Comparison of ENCODE assay signal across 23 mouse cellular contexts in the genomic region with DNA sequence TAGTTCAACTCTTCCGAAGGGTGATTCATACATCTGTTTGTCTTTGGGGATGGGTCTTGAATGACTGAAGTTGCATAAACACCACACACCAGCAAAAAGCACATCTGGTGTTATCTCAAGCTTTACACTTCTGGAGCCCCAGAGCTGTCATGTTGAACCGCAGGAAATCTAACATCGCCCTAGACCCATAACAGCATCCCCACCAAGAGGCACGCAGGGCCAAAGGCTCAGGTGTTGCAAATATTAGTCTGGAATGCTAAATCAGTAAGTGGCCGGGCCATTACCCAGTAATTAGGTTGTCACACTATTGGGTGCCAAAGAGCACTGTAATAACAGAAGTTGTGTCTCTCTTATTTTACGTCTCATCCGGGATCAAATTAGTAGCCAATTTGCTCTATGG. TPM values are rescaled to one million over a fixed set of nuclear protein-coding genes. Genes with fewer than 3 reads are reported as not detected.
A peak's percentile ranks its signal among the peaks of the same experiment; 100 is the strongest.
DNase-seq lines count a peak whose midpoint lies in the region; ATAC-seq lines count a peak whose summit lies in the region.
"Had no signal": no experiment of that assay in that cellular context is flagged by ENCODE, and none has a peak within 500 bp of the region (broad histone marks: within the 10 kb centered on the region; RNA-seq: fewer than 3 reads in every experiment).

No protein-coding gene starts in this region.

- no peaks in the 10 kb centered on the region for H3K9me3 ChIP-seq in midbrain, embryonic 13.5 days
- no peaks in the 10 kb centered on the region for H3K9me3 ChIP-seq in midbrain, embryonic 16.5 days (replicated peaks; ENCODE audit: control insufficient read depth, low read length, poor library complexity, severe bottlenecking)
- no peaks in the 10 kb centered on the region for H3K9me3 ChIP-seq in hindbrain, embryonic 14.5 days (ENCODE audit: control insufficient read depth, low read length)
- H3K9me3 ChIP-seq in neural tube, embryonic 13.5 days = no peaks in the 10 kb centered on the region
- H3K9me3 ChIP-seq: embryonic facial prominence, embryonic 15.5 days; forebrain, embryonic 10.5 days; heart, embryonic 15.5 days had no signal

- H3K9ac ChIP-seq in midbrain, embryonic 13.5 days (replicated peaks) = no peak overlapping the region
- no peak overlapping the region for H3K9ac ChIP-seq in midbrain, embryonic 16.5 days (ENCODE audit: low read depth, low read length)
- no peak overlapping the region for H3K9ac ChIP-seq in hindbrain, embryonic 14.5 days
- no peak overlapping the region for H3K9ac ChIP-seq in neural tube, embryonic 13.5 days
- H3K9ac ChIP-seq: embryonic facial prominence, embryonic 15.5 days; heart, embryonic 15.5 days had no signal

- H3K4me2 ChIP-seq in midbrain, embryonic 13.5 days (replicated peaks) = no peak overlapping the region
- no peak overlapping the region for H3K4me2 ChIP-seq in midbrain, embryonic 16.5 days (ENCODE audit: low read length)
- no peak overlapping the region for H3K4me2 ChIP-seq in hindbrain, embryonic 14.5 days (replicated peaks)
- H3K4me2 ChIP-seq in neural tube, embryonic 13.5 days = no peak overlapping the region
- H3K4me2 ChIP-seq: embryonic facial prominence, embryonic 15.5 days; heart, embryonic 11.5 days; heart, embryonic 15.5 days had no signal

- ATAC-seq in midbrain, embryonic 13.5 days = peak; percentile 40; the same call in 1 of the 2 replicates
- ATAC-seq in midbrain, embryonic 16.5 days = no peak
- ATAC-seq in hindbrain, embryonic 14.5 days (ENCODE audit: low FRiP score) = peak; percentile 49; the same call in 1 of the 2 replicates
- peak; percentile 60 for ATAC-seq in neural tube, embryonic 13.5 days (ENCODE audit: low read depth)
- ATAC-seq: activated CD4-positive, CD25-positive, alpha-beta regulatory T cell, adult 4 months; forebrain, embryonic 14.5 days; Patski had no signal

- H3K27ac ChIP-seq in midbrain, embryonic 13.5 days = no peak overlapping the region
- no peak overlapping the region for H3K27ac ChIP-seq in midbrain, embryonic 16.5 days (ENCODE audit: low read length)
- H3K27ac ChIP-seq in hindbrain, embryonic 14.5 days = peak overlapping the region; percentile 39; the same call in 1 of the 2 replicates
- peak overlapping the region; percentile 80 for H3K27ac ChIP-seq in neural tube, embryonic 13.5 days (replicated peaks)
- H3K27ac ChIP-seq: forebrain, embryonic 10.5 days; heart, embryonic 15.5 days had no signal

- no peak for DNase-seq in hindbrain, embryonic 14.5 days (ENCODE audit: low spot score)
- no peak for DNase-seq in right cerebral cortex, adult 18-20 months
- DNase-seq in adrenal gland, postnatal 25 days = no peak
- DNase-seq: adrenal gland, adult 2 months; adrenal gland, postnatal 36 days; cerebellum, adult 2 months; cerebellum, postnatal 14 days; embryo, embryonic 11 days; gastrocnemius, postnatal 10 days; heart, adult 18-20 months; heart, postnatal 14 days had no signal

- H3K36me3 ChIP-seq in midbrain, embryonic 13.5 days = no peaks in the 10 kb centered on the region
- no peaks in the 10 kb centered on the region for H3K36me3 ChIP-seq in midbrain, embryonic 16.5 days (ENCODE audit: control insufficient read depth, insufficient read depth, low read length)
- H3K36me3 ChIP-seq in hindbrain, embryonic 14.5 days (replicated peaks; ENCODE audit: control insufficient read depth, insufficient read depth) = no peaks in the 10 kb centered on the region
- no peaks in the 10 kb centered on the region for H3K36me3 ChIP-seq in neural tube, embryonic 13.5 days
- H3K36me3 ChIP-seq: forebrain, embryonic 10.5 days had no signal

- peaks cover 7% of the 10 kb centered on the region for H3K4me1 ChIP-seq in midbrain, embryonic 13.5 days (replicated peaks)
- H3K4me1 ChIP-seq in midbrain, embryonic 16.5 days (ENCODE audit: control insufficient read depth, insufficient read depth, low read length) = 0 out of 2 replicates have a peak, but pooled peaks cover 3% of the 10 kb centered on the region
- H3K4me1 ChIP-seq in hindbrain, embryonic 14.5 days (replicated peaks; ENCODE audit: control insufficient read depth, insufficient read depth, low read length) = peaks cover 8% of the 10 kb centered on the region
- H3K4me1 ChIP-seq in neural tube, embryonic 13.5 days (replicated peaks) = peaks cover 31% of the 10 kb centered on the region

- H3K4me3 ChIP-seq in midbrain, embryonic 13.5 days (replicated peaks) = no peak overlapping the region
- H3K4me3 ChIP-seq in midbrain, embryonic 16.5 days (ENCODE audit: low read depth, low read length) = no peak overlapping the region
- H3K4me3 ChIP-seq in hindbrain, embryonic 14.5 days (replicated peaks; ENCODE audit: low read length) = no peak overlapping the region
- no peak overlapping the region for H3K4me3 ChIP-seq in neural tube, embryonic 13.5 days
- H3K4me3 ChIP-seq: embryonic facial prominence, embryonic 15.5 days; erythroblast, embryonic 14.5 days; forebrain, embryonic 10.5 days; heart, embryonic 15.5 days had no signal

- no peaks in the 10 kb centered on the region for H3K27me3 ChIP-seq in midbrain, embryonic 13.5 days
- no peaks in the 10 kb centered on the region for H3K27me3 ChIP-seq in midbrain, embryonic 16.5 days (ENCODE audit: control insufficient read depth, insufficient read depth, low read depth, low read length)
- H3K27me3 ChIP-seq in hindbrain, embryonic 14.5 days (ENCODE audit: control insufficient read depth, insufficient read depth, low read length) = no peaks in the 10 kb centered on the region
- no peaks in the 10 kb centered on the region for H3K27me3 ChIP-seq in neural tube, embryonic 13.5 days
- H3K27me3 ChIP-seq: CH12.LX; embryonic facial prominence, embryonic 15.5 days; heart, embryonic 15.5 days; Patski had no signal

- 76% methylated on average over 7 of the region's 7 CpGs for WGBS in midbrain, embryonic 13.5 days
- WGBS in midbrain, embryonic 16.5 days = 65% methylated on average over 7 of the region's 7 CpGs
- 49% methylated on average over 7 of the region's 7 CpGs for WGBS in hindbrain, embryonic 14.5 days
- WGBS in neural tube, embryonic 13.5 days = 29% methylated on average over 7 of the region's 7 CpGs

RNA-seq across cellular contexts. Expression of gene Emp1, which starts 13.9 kb away (rescaled TPM):
- polyA plus RNA-seq in midbrain, embryonic 13.5 days (2015; fragmentation: Nextera tagmentation; extraction: Ambion mirVana) = 6.7 and 9.2 TPM in 2 replicates
- polyA plus RNA-seq in midbrain, embryonic 16.5 days (2015; fragmentation: Nextera tagmentation; extraction: Ambion mirVana) = 7.5 TPM in 2 replicates
- 4.9 and 5.3 TPM in 2 replicates for polyA plus RNA-seq in hindbrain, embryonic 14.5 days (2014; fragmentation: Nextera tagmentation; extraction: Ambion mirVana)
- 15.1 and 16.2 TPM in 2 replicates for polyA plus RNA-seq in neural tube, embryonic 13.5 days (2015; fragmentation: Nextera tagmentation; extraction: Ambion mirVana)
- total RNA-seq in adrenal gland, postnatal 25 days (2021) = 29.8 and 31.3 TPM in 2 replicates
- polyA plus RNA-seq: erythroblast, embryonic 14.5 days had no signal

Comparison
In these comparisons a context has a peak if more than half of its experiments do, and no peak if none do; other contexts are left out.
1. H3K27ac ChIP-seq: peak in hindbrain, embryonic 14.5 days (single experiment) and neural tube, embryonic 13.5 days (single experiment); none in midbrain, embryonic 13.5 days (single experiment) and midbrain, embryonic 16.5 days (single experiment).